Mouse (Mus musculus) midbrain, embryonic 16.5 days (tissue): ENCODE measurements around the gene Mrpl47. TPM values are rescaled to one million over a fixed set of nuclear protein-coding genes. Genes with fewer than 3 reads are reported as not detected.
"Not testable (repeated sequence)": the region's sequence is repeated elsewhere in the genome, so short reads cannot be mapped to it uniquely, and the experiment has no call there.

Experiments
- ATAC-seq: fragments of 200-750 bp; cut with Nextera tagmentation; 2 replicates; pipeline ENCODE4 v1.8.0; 2017; ENCODE audit warnings: moderate TSS enrichment
- H3K27ac ChIP-seq: fragments of 300-500 bp; sonication (generic); 2 replicates; pipeline ENCODE4 v1.5.1; 2014; ENCODE audit warnings: mild to moderate bottlenecking, low read length, mixed read lengths
- H3K27me3 ChIP-seq: fragments of 300-500 bp; sonication (generic); 2 replicates; pipeline ENCODE4 v1.6.1; 2014; ENCODE audit warnings: low read depth, low read length, mixed read lengths; ENCODE audit not compliant: control insufficient read depth, insufficient read depth
- H3K36me3 ChIP-seq: fragments of 300-500 bp; sonication (generic); 2 replicates; pipeline ENCODE4 v1.6.1; 2014; ENCODE audit warnings: mild to moderate bottlenecking, low read length, moderate library complexity, mixed read lengths; ENCODE audit not compliant: control insufficient read depth, insufficient read depth
- H3K4me1 ChIP-seq: fragments of 300-500 bp; sonication (generic); 2 replicates; pipeline ENCODE4 v1.6.1; 2014; ENCODE audit warnings: mild to moderate bottlenecking, low read length, mixed read lengths; ENCODE audit not compliant: control insufficient read depth, insufficient read depth
- H3K4me2 ChIP-seq: fragments of 300-500 bp; sonication (generic); 2 replicates; pipeline ENCODE4 v1.6.1; 2014; ENCODE audit warnings: mild to moderate bottlenecking, low read length, mixed read lengths
- H3K4me3 ChIP-seq: fragments of 300-500 bp; sonication (generic); 2 replicates; pipeline ENCODE4 v1.5.1; 2014; ENCODE audit warnings: low read depth, mild to moderate bottlenecking, low read length, moderate library complexity, mixed read lengths
- H3K9ac ChIP-seq: fragments of 300-500 bp; sonication (generic); 2 replicates; pipeline ENCODE4 v1.6.1; 2014; ENCODE audit warnings: low read depth, low read length, mixed read lengths
- H3K9me3 ChIP-seq: fragments of 300-500 bp; sonication (generic); replicated peaks from 2 replicates; pipeline ENCODE4 v1.6.1; 2014; ENCODE audit warnings: mild to moderate bottlenecking, low read length, mixed read lengths; ENCODE audit not compliant: control insufficient read depth, poor library complexity, severe bottlenecking
- WGBS: fragments of 180-500 bp; shearing (Covaris S2); extraction: QIAGEN DNeasy Blood & Tissue Kit; methylation state at CpG from one replicate; pipeline ENCODE4 v1.1.7; 2014; 5-methylcytosine and 5-hydroxymethylcytosine counted together
- polyA plus RNA-seq: library from polyadenylated mRNA; unstranded; fragments of >200 nt; fragmentation: Nextera tagmentation; extraction: Ambion mirVana; gene quantifications from 2 replicates; pipeline ENCODE4 v1.2.1, GENCODE M21; 2015

The Mrpl47 gene
- polyA plus RNA-seq, 1 experiment from 2014 or later, result 23.7 TPM

DNA sequence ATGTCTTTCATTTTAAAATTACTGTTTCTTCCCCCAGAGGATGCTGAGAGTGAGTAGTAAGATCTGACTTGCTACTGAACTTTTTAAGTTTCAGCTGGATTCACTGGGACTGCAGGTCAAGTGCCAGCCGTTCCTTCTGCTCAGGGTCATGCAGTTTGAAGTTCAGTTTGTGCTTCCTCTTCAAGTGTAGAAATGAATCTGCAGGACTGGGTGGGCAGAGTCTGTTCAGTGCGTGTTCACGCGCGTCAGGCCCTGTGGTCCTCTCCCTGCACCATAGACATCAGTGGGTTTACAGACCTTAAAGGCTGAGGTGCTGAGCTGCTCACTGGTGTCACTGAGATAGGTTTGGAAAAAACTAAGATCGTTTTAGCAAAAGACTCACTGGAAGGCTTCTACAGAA, 7.6 kb upstream of the Mrpl47 start:
- peaks cover 24% of the 10 kb centered on the region; the same call in 1 of the 2 replicates for H3K36me3 ChIP-seq
- H3K4me3 ChIP-seq, result no peak overlapping the region
- H3K4me1 ChIP-seq, result no peaks in the 10 kb centered on the region
- H3K9me3 ChIP-seq, result no peaks in the 10 kb centered on the region
- no peak overlapping the region for H3K9ac ChIP-seq
- H3K4me2 ChIP-seq, result no peak overlapping the region
- ATAC-seq, result no peak
- WGBS, result 96% methylated on average over 6 of the region's 6 CpGs
- H3K27ac ChIP-seq, result no peak overlapping the region
- no peaks in the 10 kb centered on the region for H3K27me3 ChIP-seq

DNA sequence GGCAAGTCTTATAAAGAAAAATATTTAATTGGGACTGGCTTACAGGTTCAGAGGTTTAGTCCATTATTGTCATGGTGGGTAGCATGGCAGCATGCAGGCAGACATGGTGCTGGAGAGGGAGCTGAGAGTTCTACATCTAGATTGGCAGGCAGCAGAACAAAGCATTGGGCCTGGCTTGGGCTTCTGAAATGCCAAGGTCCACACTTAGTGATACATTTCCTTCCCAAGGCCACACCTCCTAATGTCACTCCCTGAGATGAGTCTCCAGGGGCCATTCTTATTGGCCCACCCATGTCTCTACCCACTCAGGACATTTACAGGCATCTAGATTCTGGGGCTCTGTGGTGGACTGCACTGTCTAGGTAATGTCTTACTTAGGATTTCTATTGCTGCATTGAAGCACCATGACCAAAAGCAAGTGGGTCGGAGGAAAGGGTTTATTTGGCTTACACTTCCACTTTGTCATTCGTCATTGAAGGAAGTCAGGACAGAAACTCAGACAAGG, 4.9 kb upstream of the Mrpl47 start:
- Histone ChIP-seq H3K36me3 (peaks cover 18% of the 10 kb centered on the region; the same call in 1 of the 2 replicates), H3K4me1 (peaks cover 18% of the 10 kb centered on the region), H3K27ac (no peak overlapping the region), H3K27me3 (no peaks in the 10 kb centered on the region), H3K4me2 (no peak overlapping the region), H3K9ac (no peak overlapping the region), H3K4me3 (no peak overlapping the region), H3K9me3 (no peaks in the 10 kb centered on the region)
- no peak for ATAC-seq
- 89% methylated on average over 2 of the region's 2 CpGs for WGBS

DNA sequence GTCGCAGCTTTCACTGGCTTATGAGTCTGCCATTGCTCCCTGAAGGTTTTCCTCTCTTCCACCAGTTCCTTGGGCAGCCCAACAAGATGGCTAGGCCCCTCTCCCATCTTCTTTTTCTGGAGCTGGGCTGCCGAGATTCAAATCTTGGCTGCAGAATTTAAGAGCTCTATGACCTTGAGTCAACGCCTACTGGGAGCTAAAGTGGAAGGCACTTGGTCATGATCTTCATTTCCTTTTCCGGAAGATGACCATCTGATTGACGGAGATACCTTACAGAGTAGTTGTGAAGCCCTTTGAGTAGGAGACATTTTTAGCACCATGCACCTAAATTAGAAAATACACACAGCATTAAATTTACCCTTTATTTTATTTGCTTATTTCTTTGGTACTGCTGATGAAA, 1.1 kb upstream of the Mrpl47 start:
- no peaks in the 10 kb centered on the region for H3K9me3 ChIP-seq
- peaks cover 26% of the 10 kb centered on the region for H3K4me1 ChIP-seq
- H3K4me3 ChIP-seq, result no peak overlapping the region
- peaks cover 4% of the 10 kb centered on the region; the same call in 1 of the 2 replicates for H3K36me3 ChIP-seq
- H3K27me3 ChIP-seq, result no peaks in the 10 kb centered on the region
- WGBS, result 89% methylated on average over 5 of the region's 5 CpGs
- no peak overlapping the region for H3K27ac ChIP-seq
- ATAC-seq, result no peak
- H3K9ac ChIP-seq, result no peak overlapping the region
- no peak overlapping the region for H3K4me2 ChIP-seq

DNA sequence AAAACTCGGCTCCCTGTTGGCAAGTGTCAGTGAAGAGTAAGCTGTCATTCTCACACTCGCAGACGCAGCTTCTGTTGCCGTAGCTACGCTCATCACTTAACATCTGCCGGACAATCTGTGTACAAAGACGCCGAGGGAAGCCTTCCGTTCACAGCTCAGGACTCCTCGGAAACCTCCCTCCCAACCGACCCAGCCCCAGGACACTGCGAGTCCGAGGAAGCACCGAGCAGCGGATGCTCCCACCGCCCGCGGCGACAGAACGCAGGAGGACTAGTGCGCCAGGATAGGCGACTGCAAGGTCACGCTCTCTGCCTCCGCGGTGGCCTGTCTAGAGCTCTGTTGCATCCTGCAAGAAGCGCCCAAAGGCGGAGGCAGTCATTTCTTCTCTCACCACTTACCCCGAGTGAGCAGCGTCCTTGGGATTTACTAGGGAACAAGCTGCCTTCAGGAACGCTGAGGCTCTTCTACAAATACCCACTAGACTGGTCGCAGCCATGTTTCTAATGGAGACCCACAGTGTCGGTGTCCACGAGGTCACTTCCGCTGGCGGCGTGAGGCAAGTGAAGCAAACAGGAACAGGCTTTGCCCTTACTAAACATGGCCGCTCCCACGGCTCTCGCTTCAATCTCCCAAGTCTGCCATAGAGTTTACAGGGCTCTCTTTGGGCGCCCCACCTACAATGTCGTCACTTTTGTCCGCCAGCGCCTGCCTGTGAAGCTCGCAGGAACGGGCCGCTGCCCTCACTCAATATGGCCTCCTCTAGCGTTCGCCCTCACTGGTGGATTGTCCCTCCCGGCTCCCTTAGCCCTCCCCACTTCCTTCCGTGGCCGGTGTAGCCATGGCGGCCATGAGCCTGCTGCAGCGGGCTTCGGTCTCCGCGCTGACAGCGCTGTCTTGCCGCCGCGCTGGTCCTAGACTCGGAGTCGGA, 897 bp downstream of the Mrpl47 start, which contains the start of gene Ndufb5:
Gene Ndufb5 (plus strand): TSS at position 747 of the 928 bp plus-strand sequence.
- H3K27me3 ChIP-seq, result no peaks in the 10 kb centered on the region
- no peaks in the 10 kb centered on the region for H3K9me3 ChIP-seq
- under 1% methylated on average over 62 of the region's 62 CpGs for WGBS
- ATAC-seq, result peak; percentile 99
- H3K4me2 ChIP-seq, result peak within 1 kb of the TSS; percentile 88
- H3K4me1 ChIP-seq, result peaks cover 26% of the 10 kb centered on the region
- H3K27ac ChIP-seq, result peak within 1 kb of the TSS; percentile 86
- peaks cover 15% of the 10 kb centered on the region for H3K36me3 ChIP-seq
- peak within 1 kb of the TSS; percentile 87 for H3K9ac ChIP-seq
- peak within 1 kb of the TSS; percentile 69 for H3K4me3 ChIP-seq

DNA sequence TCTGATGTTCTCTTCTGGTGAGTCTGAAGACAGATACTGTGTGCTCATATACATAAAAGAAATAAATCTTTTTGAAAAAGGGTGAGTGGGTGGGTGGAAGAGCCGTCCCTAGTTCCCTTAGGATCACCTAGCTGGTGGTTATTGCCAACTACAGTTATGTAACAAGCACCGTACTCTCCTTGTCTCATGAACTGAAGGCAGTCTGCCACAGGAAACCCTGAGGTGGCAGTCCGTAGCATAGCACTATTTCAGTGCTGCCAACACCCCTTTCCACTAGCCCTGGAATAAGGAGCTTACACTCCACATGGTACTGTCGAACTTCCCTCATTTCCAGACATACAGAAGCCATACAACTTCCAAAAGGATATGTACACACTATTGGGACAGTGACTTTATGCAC, 9.5 kb downstream of the Mrpl47 start:
- ATAC-seq, result no peak
- peaks cover 53% of the 10 kb centered on the region for H3K36me3 ChIP-seq

DNA sequence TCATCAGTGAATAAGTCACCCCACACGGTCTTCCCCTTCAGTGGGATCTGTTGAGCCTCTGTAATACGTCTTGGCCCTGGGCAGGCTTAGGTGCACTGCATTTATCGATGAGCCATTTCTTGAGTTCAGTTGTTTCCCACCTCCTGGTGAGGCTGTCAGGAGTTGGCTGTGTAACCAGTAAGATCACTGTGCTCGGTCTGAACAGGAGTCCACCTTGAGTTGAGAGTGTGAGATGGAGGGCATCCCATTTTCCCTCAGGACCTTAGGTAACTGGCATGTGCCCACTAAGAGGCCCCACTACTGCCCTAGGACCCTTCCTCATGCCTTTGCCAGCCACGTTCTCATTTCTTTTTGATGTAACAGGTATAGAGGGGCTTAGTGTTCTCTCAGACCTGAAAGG, 11.5 kb downstream of the Mrpl47 start:
- ATAC-seq, result no peak
- Histone ChIP-seq H3K9me3 (no peaks in the 10 kb centered on the region), H3K27me3 (no peaks in the 10 kb centered on the region), H3K4me2 (no peak overlapping the region), H3K9ac (no peak overlapping the region), H3K4me3 (no peak overlapping the region), H3K4me1 (no peaks in the 10 kb centered on the region), H3K36me3 (peaks cover 53% of the 10 kb centered on the region), H3K27ac (no peak overlapping the region)
- WGBS, result 96% methylated on average over 5 of the region's 5 CpGs

More for the DNA sequence above, 9.5 kb downstream of the Mrpl47 start:
- H3K27ac ChIP-seq, result no peak overlapping the region
- no peak overlapping the region for H3K9ac ChIP-seq
- 90% methylated on average over 4 of the region's 4 CpGs for WGBS
- H3K4me3 ChIP-seq, result no peak overlapping the region
- no peaks in the 10 kb centered on the region for H3K4me1 ChIP-seq
- no peaks in the 10 kb centered on the region for H3K9me3 ChIP-seq
- H3K4me2 ChIP-seq, result no peak overlapping the region
- H3K27me3 ChIP-seq, result no peaks in the 10 kb centered on the region

DNA sequence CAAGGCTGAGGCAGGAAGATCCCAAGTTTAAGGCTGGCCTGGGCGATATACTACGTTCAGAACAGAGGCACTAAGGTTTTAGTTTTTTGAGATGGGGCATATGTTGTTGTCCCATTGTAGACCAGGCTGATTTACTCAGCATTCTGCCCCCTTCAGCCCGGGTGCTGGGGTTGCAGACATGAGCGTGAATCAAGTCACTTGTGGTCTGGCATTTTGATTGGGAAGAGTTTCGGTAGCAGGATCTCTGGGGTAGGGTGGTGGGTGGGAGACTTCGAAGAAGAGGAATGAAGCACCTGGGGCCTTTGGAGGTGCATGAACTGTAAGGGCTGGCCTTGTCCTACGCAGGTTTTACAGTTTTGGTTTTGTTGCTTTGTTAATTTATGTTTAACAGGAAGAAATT, 13.2 kb downstream of the Mrpl47 start:
- no peak overlapping the region for H3K4me2 ChIP-seq
- ATAC-seq, result no peak

DNA sequence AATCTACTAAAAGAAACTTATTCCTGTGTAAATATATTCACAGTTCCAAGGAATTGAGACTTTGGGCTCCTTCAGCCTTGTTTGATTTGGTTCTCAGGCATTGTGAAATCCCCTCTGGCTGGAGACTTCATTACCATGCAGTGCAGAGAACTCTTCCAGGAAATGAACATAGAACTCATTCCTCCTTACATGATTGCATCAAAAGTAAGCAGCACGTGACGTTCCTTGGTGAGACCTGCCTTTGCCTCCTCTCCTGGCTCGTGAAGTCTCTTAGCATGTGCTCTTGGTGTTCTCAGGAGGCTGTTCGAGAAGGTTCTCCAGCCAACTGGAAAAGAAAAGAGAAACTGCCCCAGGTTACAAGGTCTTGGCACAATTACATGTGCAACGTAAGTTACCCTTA, 19.1 kb downstream of the Mrpl47 start:
- no peak overlapping the region for H3K27ac ChIP-seq
- no peak overlapping the region for H3K4me2 ChIP-seq
- no peaks in the 10 kb centered on the region for H3K4me1 ChIP-seq
- no peak overlapping the region for H3K9ac ChIP-seq
- ATAC-seq, result no peak
- H3K9me3 ChIP-seq, result no peaks in the 10 kb centered on the region
- no peak overlapping the region for H3K4me3 ChIP-seq
- 95% methylated on average over 5 of the region's 5 CpGs for WGBS
- H3K27me3 ChIP-seq, result no peaks in the 10 kb centered on the region
- H3K36me3 ChIP-seq, result peaks cover 47% of the 10 kb centered on the region

More for the DNA sequence above, 13.2 kb downstream of the Mrpl47 start:
- Histone ChIP-seq H3K27ac (no peak overlapping the region), H3K27me3 (no peaks in the 10 kb centered on the region), H3K4me1 (no peaks in the 10 kb centered on the region), H3K9ac (no peak overlapping the region), H3K36me3 (peaks cover 53% of the 10 kb centered on the region), H3K4me3 (no peak overlapping the region), H3K9me3 (no peaks in the 10 kb centered on the region)
- 96% methylated on average over 7 of the region's 7 CpGs for WGBS

DNA sequence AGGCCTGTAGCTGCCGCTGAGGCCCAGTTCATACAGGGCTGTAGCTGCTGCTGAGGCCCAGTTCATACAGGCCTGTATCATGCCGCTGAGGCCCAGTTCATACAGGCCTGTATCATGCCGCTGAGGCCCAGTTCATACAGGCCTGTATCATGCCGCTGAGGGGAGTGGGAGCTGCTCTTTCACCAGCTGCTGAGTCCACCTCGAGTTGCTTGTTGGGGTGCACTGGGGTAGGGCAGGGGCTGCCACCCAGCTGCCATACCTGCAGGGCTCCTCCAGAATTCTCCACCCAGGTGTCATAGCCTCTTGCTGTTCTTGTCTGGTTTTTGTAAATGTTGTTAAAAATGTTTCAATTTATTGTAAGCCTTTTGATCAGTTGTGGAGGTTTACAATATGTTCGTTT, 20.0 kb downstream of the Mrpl47 start:
- WGBS, result 97% methylated on average over 6 of the region's 6 CpGs
- H3K4me3 ChIP-seq, H3K4me2 ChIP-seq, H3K27me3 ChIP-seq, H3K9me3 ChIP-seq, H3K4me1 ChIP-seq, H3K27ac ChIP-seq, ATAC-seq, H3K9ac ChIP-seq: not testable (repeated sequence)
- peaks cover 44% of the 10 kb centered on the region for H3K36me3 ChIP-seq
